Mouse (Mus musculus) liver, adult 2 months (tissue): ENCODE measurements at regions not wholly inside any gene's neighbourhood (a gene's known extent, or its start where the extent isn't known, plus 50 kb on each side); places are given as distances from the start of the nearest gene placed in this dataset.

Experiments
- CTCF ChIP-seq: fragments of 200-500 bp; IDR thresholded peaks from 2 replicates; pipeline ENCODE4 v1.5.1; 2011; ENCODE audit warnings: low read depth, low read length, control low read depth
- POLR2A ChIP-seq: fragments of 200-500 bp; IDR thresholded peaks from 2 replicates; pipeline ENCODE4 v1.6.1; 2011; ENCODE audit warnings: low read length, control low read depth; ENCODE audit not compliant: insufficient read depth; ENCODE audit errors: extremely low read depth

DNA sequence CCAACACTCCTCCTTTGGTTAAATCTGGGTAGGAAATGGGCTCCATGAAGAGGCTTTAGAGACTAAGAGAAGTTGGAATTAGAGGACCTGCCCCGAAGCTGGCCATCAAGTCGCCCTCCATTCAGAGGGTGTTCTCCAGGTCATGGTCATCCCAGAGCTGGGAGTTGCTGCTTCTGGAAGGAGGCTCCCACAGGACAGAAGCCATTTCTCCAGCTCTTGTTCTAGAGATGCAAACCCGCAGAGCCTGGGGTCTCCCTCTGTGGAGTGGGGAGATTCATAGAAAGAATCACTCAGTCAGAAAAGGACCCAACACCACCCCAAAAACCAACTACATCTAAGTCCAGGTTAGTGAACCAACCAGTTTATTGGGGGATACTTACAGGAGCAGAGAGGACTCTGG lies 112.2 kb downstream of the CK137956 start:
- TF ChIP-seq CTCF = no peak
- TF ChIP-seq POLR2A = no peak
